Mouse (Mus musculus): Measurements from ENCODE around the gene March1. TPM values are rescaled to one million over a fixed set of nuclear protein-coding genes. Genes with fewer than 3 reads are reported as not detected.

Gene March1
- not detected in 2 replicates for polyA plus RNA-seq (2012)

GRCm38 (mm10) chr8:65617871-65618751, at the start of gene March1:
Gene March1, plus strand, starts transcription at chr8:65617900.
- TF ChIP-seq GATA1 (IDR thresholded peaks at IDR 0.05; ENCODE audit: low read length) = no peak

DNA sequence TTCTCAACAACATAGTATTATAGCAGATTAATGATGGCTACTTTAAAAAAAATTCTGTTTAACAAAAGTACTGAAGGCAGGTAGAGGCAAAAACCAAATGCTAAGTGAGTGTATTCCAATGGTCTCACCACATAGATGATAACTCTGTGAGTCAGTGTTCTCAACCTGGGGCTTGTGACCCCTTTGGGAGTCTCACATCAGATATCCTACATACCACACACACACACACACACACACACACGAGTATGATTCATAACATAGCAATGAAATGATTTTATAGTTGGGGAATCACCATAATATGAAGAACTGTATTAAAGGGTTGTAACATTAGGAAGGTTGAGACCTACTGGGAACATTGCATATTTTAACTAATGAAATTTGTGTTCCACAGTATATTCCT, 30.8 kb upstream of the March1 start:
- no peak for TF ChIP-seq GATA1 (IDR thresholded peaks at IDR 0.05; ENCODE audit: low read length)

GRCm38 (mm10) chr8:65603241-65603640, 14.5 kb upstream of the March1 start:
- TF ChIP-seq GATA1 (IDR thresholded peaks at IDR 0.05; ENCODE audit: low read length) = no peak

DNA sequence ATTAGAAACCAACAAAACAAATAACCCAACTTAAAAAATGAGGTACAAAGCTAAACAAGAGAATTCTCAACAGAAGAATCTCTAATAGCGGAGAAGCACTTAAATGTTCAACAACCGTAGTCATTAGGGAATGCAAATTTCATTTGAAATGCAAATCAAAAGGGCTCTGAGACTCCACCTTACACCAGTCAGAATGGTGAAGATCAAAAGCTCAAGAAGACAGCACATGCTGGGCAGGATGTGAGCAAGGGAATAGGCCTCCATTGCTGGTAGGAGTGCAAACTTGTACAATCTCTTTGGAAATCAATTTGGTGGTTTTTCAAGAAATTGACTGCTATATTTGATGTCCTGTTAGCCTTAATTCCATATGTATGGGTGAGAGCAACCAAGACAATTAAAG, 8.2 kb upstream of the March1 start:
- TF ChIP-seq GATA1 (IDR thresholded peaks at IDR 0.05; ENCODE audit: low read length) = no peak

DNA sequence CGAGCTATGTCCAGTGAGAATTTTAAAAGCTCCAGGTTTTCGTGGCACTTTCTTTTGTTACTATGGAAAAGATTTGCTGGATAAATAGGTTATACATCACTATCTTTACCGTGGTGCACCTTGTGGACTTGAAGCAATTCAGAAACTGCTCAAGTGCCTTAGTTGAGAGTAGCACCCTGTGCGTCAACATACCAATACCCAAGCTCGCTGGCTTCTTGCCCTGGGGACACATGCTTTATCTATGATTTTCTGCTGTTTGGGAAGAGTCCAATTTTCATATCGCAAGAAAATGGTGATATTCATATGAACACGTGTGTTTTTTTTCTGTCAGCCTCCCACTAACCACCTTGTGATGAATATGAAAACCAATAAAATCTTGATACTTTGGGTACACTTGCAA, 1.3 kb downstream of the March1 start:
- no peak for TF ChIP-seq GATA1 (IDR thresholded peaks at IDR 0.05; ENCODE audit: low read length)

DNA sequence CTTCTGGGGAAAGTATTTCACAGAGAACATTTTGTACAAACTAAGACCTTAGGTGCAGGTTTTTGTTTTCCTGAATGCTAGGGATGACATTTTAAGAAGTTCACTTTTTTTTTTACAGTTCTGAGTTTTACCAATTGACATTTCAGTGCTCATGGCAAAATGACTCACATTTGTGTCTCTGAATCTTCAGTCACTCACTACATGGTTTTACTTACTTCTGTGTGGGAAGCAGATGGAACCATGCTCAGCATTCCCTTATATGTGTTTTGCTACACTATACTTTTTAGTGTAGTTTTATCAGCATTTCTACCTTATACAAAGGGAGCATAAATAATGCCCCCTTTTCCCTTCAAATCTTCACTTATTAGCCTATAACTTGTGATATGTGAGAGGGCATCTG, 27.2 kb downstream of the March1 start:
- TF ChIP-seq GATA1 (IDR thresholded peaks at IDR 0.05; ENCODE audit: low read length) = no peak

GRCm38 (mm10) chr8:65645502-65645901, 27.8 kb downstream of the March1 start:
- TF ChIP-seq GATA1 (IDR thresholded peaks at IDR 0.05; ENCODE audit: low read length) = no peak

- TF ChIP-seq GATA1 (IDR thresholded peaks at IDR 0.05; ENCODE audit: low read length) = no peak
Measured at GRCm38 (mm10) chr8:65645945-65646344, 28.2 kb downstream of the March1 start.

DNA sequence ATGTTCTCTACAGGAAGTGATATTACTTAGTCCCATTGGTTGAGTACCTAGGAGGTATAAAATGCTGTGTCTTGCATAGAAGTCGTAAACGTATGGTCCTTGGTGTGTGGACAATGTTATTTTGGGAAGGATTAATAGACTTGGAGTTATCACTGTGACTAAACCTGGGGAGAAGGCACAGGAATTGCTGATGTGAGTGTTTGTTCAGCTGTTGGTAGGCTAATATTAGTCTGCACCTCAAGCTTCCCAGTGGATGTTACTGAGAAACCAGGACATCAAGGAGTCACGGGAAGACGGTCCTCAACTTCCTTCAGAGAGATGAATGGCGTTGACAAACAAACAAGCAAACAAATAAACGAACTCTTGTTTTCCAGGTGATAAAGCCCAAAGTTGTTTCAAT, 38.2 kb downstream of the March1 start:
- no peak for TF ChIP-seq GATA1 (IDR thresholded peaks at IDR 0.05; ENCODE audit: low read length)

- no peak for TF ChIP-seq GATA1 (IDR thresholded peaks at IDR 0.05; ENCODE audit: low read length)
Measured at GRCm38 (mm10) chr8:65661885-65662284, 44.2 kb downstream of the March1 start.

- no peak for TF ChIP-seq GATA1 (IDR thresholded peaks at IDR 0.05; ENCODE audit: low read length)
Measured at GRCm38 (mm10) chr8:65665786-65666185, 48.1 kb downstream of the March1 start.

DNA sequence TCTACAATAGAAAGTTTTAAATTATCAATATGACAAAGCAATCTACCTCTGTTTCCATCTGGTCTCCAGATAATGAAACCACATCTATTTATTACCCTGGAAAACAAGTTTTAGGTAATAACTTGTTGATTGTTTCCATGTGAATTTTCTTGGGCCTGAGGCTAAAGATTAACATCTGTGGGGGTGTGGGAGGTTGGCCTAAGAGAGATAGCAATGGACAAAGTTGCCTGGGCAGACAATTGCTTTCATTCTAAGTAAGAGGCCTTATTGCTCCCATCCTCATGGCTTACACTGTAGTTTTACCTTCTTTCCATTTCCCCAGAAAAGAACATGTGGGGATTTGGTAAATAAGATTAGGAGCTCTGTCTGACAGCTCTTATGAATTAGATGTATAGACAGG, 125.4 kb downstream of the March1 start:
- TF ChIP-seq GATA1 (IDR thresholded peaks at IDR 0.05; ENCODE audit: low read length) = peak; percentile 6

DNA sequence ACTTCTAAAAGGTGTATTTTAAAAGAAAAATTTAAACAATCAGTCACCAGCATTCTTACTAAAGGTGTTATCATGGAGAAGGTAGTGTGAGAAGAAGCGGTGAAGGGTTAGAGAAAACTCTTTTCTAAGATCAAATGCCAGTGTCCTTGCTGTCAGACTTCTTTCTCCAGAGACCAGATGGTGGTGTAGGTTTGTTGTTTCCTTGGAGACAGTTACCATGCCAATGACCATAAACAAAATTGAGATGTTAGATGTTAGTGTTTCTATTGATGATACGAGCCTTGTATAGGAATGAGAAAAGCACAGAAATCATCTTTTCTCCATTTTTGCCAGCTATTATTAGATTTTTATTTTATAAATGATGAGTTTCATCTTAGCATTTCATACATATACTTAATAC, 158.1 kb downstream of the March1 start:
- no peak for TF ChIP-seq GATA1 (IDR thresholded peaks at IDR 0.05; ENCODE audit: low read length)

DNA sequence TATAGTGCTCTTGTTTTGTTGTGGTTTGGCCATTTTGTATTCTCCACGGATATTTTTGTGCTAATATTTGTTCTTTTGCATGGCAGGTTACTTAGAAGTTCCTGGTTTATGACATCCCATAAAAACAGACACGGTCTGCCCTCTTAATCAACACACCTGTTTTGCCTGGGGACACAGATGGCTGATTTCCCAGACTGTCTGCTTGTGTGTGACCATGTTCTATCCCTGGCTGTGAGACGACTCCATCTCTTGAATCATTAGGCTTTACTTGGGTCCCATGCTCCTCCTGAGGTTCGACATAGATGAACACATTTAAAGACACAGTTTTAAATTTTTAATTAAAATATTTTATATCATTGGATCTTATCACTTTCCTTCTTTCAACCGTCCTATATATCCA, 163.5 kb downstream of the March1 start:
- no peak for TF ChIP-seq GATA1 (IDR thresholded peaks at IDR 0.05; ENCODE audit: low read length)

DNA sequence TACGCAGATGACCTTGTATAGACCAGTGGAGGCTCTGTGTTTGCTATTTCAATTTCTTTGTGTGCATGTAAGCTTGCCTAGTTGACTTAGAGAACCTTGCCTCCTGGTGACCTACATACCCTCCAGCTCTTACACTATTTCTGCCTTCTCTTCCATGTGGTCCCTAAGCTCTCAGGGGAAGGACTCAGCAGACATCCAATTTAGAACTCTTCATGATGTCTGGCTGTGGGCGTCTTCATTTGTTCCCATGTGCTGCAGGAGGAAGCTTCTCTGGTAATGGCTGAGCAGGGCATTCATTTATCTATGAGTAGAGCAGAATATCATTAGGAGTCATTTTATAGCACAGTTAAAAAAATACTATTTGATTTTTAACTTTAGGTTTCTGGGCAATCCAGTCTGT, 195.3 kb downstream of the March1 start:
- TF ChIP-seq GATA1 (IDR thresholded peaks at IDR 0.05; ENCODE audit: low read length) = no peak

- TF ChIP-seq GATA1 (IDR thresholded peaks at IDR 0.05; ENCODE audit: low read length) = no peak
Measured at GRCm38 (mm10) chr8:65922294-65923019, 304.8 kb downstream of the March1 start.

GRCm38 (mm10) chr8:65956948-65957347, 339.2 kb downstream of the March1 start:
- peak; percentile 97 for TF ChIP-seq GATA1 (IDR thresholded peaks at IDR 0.05; ENCODE audit: low read length)
